Mouse (Mus musculus) frontal cortex, adult 2 months (tissue): ENCODE measurements at regions not wholly inside any gene's neighbourhood (a gene's known extent, or its start where the extent isn't known, plus 50 kb on each side); places are given as distances from the start of the nearest gene placed in this dataset.

Source experiments
- DNase-seq, 2 experiments: peaks; one replicate each; pipeline ENCODE4 v3.0.0; 2022; ENCODE audit warnings: low spot score in 1 of 2; ENCODE audit errors: extremely low spot score in 1 of 2

DNA sequence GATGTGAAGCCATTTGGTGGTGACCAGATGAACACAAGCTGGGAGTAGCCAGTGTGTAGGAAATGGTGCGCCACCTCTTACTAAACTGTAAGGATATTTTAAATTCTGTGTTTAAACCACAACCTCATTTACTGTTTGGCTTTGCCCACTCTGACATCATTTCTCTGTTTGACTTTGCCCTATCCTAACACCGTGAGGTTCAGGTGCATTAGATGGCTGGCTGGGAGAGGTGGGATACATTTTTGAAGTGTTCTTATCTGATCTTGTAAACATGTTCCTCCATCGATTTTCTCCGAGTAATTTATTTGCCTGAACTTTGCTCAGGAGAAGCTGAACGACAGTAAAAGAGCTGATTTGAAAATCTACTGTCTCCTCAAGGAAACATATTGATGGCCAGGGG lies 472.1 kb downstream of the Cdh26 start:
- no peak for DNase-seq

DNA sequence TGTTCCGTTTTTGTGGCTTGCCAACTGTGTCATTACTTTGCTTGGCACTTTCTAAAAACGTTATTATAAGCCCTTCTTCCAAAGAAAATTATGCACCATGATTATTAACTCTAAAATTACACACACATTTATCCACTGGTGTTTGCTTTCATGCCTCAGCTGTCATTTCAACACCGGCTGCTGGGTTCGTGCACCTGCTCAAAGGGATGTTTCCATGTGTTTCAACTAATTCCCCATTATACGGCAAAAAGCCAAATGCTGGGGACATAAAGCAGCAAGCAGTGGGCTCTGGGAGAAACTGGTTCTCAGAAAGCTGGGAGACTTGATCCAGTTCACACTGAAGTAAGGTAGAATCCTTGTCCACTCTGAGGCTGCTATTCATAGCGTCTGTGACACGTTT lies 479.0 kb downstream of the Cdh26 start:
- no peak for DNase-seq

DNA sequence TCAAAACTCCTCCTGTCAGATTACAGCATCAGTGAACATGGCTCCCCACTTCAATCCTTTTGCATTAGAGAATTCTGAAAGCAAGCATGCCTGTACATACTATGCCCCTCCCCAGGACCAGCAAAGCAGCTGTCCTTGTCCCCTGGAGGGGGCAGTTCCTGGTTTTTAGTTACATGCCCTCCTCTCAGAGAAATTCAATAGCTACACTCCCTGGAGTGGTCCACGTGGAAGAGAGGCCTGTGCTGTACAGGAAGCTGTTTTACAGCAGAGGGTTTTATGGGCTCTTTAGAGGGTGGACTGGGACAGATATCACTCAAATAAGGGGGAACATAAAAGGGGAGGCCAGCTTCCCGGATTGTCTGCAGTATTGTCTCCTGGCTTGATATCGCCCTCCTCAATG lies 481.3 kb downstream of the Cdh26 start:
- no peak for DNase-seq

DNA sequence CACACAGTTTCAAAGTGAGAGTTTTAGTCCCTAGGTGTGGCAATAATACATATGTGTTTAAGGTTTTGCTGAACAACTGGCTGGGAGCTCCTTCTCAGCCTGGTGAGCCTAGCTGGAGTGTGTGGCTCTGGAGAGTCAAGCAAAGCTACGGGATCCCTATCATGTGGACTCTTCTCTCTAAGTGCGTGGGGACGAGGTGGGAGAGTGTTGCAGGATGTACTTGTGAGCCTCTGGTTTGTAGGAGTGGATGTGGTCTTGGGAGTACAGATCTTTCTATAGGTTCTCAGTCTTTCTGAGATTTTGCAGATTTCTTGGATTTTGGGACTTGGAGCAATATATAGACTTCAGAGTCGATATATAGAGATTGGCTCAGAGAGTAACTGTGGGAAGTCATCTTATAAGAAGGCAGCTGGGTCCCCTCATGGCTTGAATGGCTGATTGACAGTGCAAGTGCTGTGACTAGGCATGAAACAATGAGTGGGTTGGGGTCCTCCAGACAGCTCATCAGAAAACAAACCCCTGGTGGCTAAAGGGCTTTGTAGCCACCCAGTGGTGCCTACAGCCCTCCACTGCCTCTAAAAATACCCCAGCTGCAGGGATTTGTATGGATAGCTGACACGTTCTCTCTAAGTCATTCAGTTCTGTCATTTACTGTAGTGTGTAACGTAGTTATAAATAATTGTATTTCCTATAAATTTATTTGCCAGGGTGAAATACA lies 486.1 kb downstream of the Cdh26 start:
- DNase-seq = no peak

DNA sequence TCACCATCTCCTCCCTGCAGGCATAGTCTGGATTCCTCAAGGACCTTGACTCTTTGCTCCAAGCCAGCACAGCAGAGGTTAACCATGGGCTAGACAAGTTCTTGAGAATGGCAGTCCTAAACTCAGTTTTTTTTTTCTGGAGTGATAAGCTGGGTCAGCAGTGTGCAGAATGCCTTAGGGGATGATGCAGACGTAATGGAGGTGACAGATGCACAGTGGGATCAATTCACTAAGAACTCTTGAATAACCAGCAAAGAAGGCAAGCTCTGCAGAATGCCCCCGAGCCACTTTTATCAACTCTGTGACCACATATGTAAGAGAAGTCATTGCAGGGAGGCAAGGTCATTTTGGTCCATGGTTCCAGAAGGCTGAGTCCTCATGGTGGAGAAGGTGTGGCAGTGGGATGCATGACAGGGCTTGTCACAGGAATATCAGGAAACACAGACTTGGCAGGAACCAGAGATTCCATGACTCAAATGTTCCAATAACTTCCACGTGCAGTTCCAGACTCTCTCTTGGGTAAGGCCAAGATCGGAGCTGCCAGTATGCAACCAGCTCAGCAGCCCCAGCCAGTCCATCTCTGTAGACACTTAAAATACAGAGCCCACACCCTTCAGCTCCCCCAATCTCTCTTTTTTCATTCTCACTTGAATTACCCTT lies 494.3 kb downstream of the Cdh26 start:
- DNase-seq = no peak

DNA sequence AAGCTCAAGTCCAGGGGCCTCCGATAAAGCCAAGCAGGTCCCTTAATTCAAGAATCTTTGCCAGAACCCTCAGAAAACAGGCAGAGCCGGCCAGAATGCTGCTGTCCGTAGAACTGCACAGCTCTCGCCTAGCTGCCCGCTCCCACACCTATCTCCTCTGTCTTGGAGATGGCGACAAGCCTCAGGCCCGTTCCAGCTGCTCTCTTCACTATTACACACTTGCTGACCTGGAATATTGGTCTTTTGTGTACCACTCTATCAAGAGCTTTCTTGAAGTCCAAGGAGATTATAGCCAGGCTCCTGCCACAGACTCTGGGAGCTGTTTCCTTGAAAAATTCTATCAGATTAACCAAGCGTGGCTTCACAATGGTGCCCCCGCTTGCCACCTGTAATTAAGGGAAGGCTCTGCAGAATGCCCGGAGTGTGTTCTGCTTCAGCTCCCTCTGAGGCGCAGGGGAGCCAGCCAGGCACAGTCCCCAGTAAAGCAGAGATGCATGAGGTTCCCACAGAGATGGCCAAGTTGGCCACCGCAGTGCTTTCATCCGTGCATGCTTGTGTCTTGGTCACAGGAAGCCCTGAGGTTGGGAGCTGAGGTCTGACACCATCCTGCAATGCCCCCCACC lies 496.8 kb downstream of the Cdh26 start:
- no peak for DNase-seq

DNA sequence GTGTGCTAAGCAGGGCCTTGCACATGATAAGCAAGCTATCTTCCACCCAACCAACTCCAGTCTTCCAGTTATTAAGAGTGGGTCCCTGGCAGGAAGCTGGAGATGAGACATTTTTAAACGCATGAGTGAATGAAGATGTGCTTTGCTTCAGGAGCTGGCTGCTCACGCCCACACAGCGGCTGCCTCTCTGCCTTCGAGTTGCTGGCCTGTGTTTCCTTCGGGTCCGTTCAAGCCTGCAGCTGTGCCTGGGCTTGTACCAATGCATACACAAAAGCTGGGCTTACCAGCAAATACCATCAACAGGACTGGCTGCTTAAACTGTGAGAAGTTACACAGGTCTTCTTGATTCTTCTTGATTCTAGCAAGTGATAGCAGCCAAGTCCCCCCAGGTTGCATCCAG lies 498.7 kb downstream of the Cdh26 start:
- DNase-seq = peak; percentile 38 to 65

DNA sequence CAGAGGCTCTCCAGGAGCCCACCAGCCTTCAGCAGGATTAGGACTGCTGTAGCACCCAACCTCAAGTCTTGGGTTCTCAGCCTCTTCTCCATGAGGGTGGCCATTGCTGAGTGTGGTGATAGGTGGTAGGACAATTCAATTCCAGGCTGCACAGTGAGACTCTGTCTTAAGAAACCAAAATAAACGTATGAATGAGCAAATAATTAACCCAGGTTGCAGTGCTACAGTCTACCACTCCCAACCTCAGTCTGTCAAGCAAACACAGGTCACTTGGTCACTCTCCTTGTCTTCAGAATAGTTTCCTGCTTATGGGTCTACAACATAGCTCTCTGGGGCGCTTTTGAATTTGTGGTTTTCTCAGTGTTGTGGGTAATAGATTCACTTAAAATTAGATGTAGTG lies 499.8 kb downstream of the Cdh26 start:
- DNase-seq = no peak

DNA sequence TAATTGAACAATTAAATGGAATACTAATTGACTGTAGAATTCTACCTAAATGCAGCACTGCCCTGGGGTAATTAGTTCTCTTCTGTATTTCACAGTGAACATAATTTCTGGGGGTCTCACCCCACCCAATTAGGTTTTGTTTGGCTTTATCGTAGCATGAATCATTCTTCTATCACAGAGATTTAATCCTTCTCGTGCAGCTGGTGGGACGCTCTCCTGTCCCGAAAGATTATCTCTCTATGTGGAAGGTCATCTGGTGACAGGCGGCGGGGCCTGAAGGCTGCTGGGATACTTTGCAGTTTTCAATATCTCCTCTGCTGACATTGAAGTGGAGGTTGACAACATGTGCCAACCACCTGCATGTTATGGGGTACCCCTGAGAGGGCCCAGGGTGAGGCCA lies 493.8 kb upstream of the Cdh4 start:
- no peak for DNase-seq

DNA sequence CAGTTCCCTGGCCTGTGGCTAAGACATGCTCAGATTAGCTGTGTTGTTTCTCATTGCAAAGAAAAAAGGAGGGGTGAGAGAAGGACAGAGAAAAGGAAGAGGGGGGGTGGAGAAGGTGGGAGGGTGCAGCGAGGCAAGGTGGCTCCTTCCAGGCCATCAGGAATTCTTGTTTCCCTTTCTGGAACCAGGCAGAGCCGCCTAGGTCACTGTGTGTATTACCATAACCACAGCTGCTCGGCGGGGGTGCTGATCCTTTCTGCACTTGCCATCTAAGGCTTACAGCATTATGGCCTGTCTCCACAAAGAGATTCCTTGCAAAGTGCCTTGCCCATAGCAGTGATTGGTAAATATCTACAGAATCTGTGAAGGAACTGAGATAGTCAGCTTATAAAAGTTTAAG lies 493.1 kb upstream of the Cdh4 start:
- DNase-seq = no peak

DNA sequence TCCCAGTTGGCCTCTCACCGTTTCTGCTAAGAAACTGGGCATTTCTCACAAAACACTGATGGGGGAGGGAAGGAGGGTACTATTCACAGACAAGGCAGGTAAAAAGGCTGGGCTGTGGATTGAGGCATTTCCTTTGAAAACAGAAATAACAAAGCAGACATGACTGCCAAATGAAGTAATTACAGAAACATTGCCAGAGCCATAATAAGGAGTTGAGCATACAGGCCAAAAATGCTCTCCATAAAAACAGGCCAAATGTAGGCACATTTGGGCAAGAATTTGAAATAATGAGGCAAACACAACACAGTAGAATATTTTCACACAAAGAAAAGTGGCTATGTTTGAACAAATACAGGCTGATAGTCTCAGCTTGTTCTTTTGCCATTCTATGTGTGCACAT lies 491.9 kb upstream of the Cdh4 start:
- DNase-seq = no peak

DNA sequence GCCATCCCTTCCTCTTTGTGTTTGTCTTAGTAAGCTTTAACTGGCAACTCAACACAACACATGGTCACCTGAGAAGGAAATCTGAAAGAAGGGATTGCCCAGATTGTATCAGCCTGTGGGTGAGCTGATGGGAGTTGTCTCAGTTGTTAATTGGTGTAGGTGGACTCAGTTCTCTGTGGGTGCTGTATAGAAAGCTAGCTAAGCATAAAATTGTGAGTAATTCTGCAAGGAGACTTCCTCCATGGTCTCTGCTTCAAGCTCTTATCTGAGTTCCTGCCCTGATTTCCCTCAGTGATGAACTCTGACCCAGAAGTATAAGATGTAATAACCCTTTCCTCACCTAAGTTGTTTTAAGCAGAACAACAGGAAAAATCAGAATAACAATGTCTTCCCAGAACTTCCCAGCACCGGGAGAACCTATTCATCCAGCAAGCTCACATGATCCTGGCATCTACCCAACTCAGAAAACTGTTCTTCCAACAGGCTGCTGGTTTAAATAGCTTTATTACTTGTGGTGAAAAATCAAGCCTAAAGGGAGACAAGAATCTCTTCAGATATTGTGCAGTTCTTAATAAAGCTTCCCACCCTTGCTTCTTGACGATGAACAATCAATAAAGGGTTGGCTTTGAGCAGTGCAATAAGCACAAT lies 487.7 kb upstream of the Cdh4 start:
- peak in 1 of 2 experiments; percentile 15 for DNase-seq

DNA sequence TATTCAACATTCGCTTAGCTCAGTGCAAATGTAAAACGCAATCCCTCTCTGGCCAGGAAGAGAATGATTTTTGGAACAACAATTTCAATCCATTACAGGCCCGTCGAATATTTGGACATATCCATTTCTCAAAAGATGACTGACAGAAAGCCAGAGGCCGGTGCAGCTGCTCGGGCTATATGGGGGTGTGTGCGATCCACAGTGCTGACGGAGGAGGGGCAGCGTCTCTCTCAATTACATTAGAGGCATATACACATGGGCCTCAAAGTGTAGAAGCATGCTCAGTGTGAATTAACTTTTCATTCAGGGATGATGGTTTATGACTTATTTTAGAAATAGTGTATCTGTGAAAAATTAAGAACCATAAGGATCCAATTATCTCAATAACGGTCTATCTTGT lies 483.4 kb upstream of the Cdh4 start:
- no peak for DNase-seq

DNA sequence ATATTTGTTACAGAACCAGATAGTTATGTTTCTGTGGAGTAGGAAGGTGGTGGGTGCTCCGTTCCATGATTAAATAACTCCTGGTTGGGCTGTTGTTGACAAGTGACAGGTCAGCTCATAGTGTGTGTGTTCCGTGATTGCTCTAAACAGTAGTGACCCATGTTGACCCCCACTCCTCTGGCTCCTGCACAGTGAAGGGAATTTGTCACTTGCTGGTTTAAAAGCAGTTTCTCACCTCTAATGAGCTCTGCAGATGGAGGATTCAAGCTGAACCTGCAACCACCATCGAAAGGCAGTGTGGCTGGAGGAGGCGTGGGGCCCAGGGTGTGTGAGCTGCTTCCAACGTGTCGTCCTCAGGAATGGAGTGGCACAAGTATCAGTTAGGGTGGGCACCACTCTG lies 482.6 kb upstream of the Cdh4 start:
- no peak for DNase-seq

DNA sequence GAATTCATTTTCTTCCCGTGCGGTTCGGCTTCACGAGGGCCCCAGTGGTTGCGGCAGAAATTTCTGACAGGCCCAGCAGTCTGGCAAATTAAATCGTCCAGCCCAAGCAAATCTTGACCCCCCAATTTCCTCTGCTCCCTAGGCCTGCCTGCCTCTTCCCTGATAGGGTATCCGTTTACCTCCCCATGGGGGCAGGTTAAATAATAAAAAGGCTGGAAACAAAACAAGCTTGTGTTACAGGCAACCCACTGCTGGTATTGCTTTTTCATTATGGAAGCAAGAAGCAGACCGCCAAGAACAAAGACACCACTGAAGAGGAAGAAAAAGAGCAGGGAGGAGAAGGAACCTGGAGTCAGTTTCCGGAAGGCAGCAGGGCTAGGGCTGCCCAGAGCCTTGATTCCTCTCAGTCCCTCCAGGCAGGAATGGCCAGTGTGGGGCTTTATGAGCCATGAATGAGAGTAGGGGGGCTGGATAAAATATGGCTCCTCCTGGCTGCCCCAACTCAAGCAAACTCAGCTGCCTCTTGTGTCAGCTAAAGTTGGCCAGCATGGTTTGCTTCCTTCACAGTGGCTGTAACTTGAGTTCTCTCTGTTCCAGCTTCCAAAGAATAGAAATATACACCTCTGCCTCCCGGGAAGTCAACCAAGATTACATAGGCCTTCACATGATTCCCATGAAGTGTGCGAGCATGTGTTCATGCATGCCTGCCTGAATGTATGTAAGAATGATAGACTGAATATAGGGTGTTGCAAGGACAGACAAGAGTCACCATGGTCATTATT lies 474.5 kb upstream of the Cdh4 start:
- no peak for DNase-seq

DNA sequence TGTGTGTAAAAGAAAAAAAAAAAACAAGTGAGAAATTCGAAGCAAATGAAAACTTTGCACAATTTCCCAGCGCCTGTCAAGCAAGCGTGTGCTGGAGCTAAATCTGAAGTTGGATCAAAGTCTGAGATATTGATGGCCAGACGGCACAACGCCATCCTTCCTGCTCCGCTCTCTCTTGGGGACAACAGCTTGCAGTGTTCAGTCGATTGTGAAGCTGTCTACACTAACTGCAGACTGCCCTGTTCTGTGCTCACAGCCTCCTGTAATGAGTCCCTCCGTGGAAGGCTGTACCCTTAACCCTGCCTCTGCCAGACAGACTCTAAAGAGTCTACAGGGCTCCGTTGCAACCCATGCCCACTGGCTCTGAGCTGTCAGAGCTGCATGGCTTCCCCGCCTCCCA lies 472.5 kb upstream of the Cdh4 start:
- no peak for DNase-seq

DNA sequence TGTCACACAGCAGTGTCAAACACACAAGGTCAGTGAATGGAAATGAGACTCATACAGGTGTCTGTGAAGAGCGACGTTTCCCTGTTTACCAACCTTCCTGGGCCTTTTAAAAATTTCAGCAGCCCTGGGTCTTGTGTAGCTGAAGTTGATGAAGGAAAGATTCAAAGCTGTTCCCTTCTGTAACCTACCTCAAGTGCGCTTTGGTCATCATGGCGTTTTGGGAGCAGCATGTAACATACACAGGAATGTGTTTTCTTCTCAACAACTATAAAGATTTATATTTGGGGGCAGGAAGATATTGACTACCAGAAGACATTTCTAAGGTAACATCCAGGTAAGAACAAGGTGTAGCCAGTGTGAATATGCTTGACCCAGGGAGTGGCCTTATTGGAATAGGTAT lies 466.9 kb upstream of the Cdh4 start:
- DNase-seq = no peak

DNA sequence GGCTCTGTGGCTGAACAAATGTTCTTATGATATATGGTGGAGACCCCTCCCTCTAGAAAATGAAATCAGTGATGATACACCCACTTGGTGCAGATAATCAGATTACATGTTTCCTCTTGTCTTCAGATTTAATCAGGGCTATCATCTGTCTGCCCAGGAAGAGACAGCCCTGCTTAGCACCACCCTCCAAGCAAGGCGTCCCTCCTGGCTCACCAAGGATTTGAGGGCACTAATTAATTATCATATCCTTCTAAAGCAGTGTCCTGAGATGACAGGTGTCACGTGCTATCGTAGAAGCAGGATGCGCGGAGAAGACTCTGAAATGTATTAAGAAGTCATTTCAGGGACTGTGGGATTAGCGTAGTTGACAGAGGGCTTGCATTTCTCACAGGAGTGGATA lies 466.2 kb upstream of the Cdh4 start:
- DNase-seq = no peak

DNA sequence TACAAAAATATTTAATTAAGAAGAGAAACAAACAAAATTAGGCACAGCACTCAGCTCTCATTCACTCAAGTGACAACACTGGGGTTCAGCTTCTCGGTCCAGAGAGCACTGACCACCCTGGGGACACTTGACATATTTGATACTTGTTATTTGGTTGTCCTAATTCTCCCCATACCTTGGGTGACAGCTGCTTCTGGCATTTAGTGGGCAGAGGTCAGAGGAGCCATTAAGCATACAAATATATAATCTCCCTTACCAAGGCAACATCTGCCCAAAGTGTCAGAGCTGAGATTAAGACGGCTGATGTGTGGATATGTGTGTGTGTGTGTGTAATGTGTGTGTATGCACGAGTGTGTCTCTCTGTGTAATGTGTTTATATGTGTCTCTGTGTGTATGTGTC lies 465.7 kb upstream of the Cdh4 start:
- DNase-seq = no peak

DNA sequence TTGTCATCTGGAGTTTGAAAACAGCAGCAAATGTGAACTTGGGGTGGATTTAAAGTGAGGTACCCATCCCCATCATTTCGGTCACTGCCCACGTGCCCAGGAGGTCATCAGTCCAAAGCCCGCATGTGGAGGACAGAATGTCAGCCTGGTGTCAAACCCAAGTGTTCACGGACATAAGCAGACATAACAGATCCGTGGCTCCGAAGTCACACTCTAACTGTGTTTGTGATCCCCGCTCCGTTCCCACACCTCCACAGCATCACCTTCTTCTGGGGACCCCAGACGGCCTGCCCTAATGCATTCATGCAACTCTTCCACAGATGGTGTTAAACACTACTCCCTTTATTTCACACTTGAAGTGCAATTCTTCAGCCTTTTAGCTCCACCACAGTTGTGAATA lies 462.8 kb upstream of the Cdh4 start:
- no peak for DNase-seq
